Mouse (Mus musculus) olfactory bulb, adult 2 months (tissue): ENCODE measurements at regions not wholly inside any gene's neighbourhood (a gene's known extent, or its start where the extent isn't known, plus 50 kb on each side); places are given as distances from the start of the nearest gene placed in this dataset.

Experiments
- CTCF ChIP-seq: fragments of 200-500 bp; IDR thresholded peaks from 2 replicates; pipeline ENCODE4 v1.5.1; 2012; ENCODE audit warnings: low read depth, mild to moderate bottlenecking, low read length, moderate library complexity; ENCODE audit not compliant: insufficient read depth
- POLR2A ChIP-seq: fragments of 200-500 bp; IDR thresholded peaks from 2 replicates; pipeline ENCODE4 v1.6.1; 2012; ENCODE audit warnings: mild to moderate bottlenecking, low read depth, low read length, moderate library complexity; ENCODE audit not compliant: insufficient read depth

GRCm38 (mm10) chr2:30687121-30687551 is 92.3 kb downstream of the Cstad start:
- no peak for TF ChIP-seq CTCF
- TF ChIP-seq POLR2A, result no peak
